Mouse (Mus musculus): Measurements from ENCODE around the gene Gm49396. TPM values are rescaled to one million over a fixed set of nuclear protein-coding genes. Genes with fewer than 3 reads are reported as not detected.

The Gm49396 gene
- 2.4 and 5.3 TPM in 2 replicates for polyA plus RNA-seq (2012)

DNA sequence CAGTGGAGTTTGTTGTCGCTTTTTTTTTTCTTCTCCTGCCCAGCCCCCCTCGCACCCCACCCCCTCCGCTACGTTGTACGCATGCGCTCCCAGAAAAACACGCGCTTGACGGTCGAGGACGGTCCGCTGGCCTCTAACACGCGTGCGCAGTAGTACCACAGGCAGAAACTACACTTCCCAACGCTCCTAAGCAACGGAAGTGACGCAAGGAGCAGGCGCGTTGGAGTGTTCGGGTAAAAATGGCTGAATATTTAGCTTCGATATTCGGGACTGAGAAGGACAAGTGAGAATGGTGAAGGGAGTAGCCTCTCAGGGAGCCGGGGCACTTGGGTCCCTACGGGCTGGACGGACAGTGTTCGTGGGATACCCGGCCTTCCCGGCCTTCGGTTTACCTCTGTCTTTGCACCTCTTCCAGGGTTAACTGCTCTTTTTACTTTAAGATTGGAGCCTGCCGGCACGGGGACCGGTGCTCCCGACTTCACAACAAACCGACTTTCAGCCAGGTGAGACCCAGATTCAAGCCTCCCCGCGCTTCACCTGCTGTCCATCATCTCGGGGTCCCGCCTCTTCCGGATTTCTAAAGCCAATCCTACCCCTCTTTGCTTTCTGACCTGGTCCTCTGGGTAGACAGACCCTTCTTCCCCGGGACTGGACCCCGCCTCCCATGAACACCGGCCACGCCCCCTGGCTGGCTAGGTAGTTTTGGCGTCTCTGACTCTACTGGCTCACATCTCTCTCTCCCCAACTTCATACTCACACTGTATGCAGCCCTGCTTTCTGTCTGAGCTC lies at the start of gene Gm49396, which contains the start of the genes U2af1l4 and Psenen:
TSS of gene Gm49396 (plus strand) at position 228 of the 789 bp plus-strand sequence.
TSS of gene U2af1l4 (plus strand) at position 185 of the 789 bp plus-strand sequence.
TSS of gene Psenen (minus strand) at position 511 of the 789 bp plus-strand sequence.
- no peak for TF ChIP-seq GATA1 (IDR thresholded peaks at IDR 0.05; ENCODE audit: low read length)

DNA sequence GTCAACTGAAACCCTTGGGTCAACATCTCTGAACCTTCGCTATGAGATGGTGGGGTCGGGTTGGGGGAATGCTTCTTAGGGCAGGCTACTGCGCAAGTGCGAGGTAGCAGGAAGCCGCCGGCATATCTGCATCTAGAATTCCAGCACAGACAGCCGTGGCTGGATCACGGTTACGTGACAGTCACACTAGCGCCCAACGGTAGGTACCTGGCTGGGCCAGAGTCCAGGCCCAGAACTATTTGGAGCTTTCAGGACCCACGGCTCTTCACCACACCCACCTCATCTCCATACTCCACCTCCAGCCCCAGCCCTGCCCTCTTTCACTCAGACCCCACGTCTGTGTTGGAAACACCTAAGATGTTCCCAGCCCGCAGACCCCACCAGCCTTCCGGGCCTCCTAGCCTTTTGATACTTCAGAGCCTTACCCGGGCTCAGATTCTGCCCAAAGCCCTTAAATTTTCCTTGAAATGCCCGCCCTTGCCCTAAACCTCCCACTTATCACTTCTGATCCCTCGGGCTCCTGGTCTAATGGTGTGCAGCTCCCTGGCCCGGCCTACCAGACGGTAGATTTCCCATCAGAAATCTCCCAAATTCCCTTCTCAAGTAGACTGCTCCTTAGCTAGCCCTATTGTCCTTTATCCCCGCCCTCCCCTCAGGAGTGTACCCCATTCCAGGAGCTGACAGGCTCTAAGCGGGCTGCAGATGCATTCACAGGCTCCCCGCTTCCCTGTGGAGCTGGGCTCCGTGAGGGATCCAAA lies 48.0 kb upstream of the Gm49396 start:
- TF ChIP-seq GATA1 (IDR thresholded peaks at IDR 0.05; ENCODE audit: low read length) = no peak

DNA sequence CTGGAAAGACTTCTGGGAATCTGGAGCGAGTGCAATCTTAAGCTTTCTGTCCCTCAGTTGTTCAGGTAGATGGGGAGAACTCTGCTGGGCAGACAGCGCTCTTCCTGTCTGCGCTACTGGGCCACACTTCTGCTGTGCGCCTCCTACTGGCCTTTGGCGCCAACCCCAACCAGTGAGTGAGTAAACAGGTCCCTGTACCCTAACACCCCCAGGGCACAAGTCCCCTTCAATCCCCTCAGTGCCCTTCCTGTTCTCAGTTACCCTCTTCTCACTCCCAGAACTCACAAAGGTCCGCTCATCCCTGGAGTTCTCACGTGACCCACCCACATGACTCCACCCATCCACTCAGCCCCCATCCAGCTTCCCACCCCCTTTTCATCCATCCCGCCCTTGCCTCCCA lies 44.8 kb upstream of the Gm49396 start:
- TF ChIP-seq GATA1 (IDR thresholded peaks at IDR 0.05; ENCODE audit: low read length) = no peak

DNA sequence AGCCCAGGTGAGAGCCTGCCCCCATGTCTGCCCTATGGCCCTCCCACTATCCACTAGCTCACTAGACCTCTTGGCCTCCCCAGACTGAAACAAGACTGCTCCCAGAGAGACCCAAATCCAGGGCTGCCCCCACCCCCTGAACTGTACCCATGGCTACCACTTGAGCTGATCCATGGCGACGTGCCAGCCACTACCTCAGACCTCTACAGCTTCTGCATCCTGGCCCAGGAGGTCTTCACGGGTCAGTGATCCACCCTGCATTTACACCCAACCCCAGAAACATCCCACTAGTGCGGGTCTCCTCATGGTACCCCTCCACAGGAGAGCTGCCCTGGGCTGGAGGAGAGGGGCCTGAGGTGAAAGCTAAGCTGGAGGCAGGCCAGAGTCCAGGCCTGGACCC lies 42.7 kb upstream of the Gm49396 start:
- no peak for TF ChIP-seq GATA1 (IDR thresholded peaks at IDR 0.05; ENCODE audit: low read length)

DNA sequence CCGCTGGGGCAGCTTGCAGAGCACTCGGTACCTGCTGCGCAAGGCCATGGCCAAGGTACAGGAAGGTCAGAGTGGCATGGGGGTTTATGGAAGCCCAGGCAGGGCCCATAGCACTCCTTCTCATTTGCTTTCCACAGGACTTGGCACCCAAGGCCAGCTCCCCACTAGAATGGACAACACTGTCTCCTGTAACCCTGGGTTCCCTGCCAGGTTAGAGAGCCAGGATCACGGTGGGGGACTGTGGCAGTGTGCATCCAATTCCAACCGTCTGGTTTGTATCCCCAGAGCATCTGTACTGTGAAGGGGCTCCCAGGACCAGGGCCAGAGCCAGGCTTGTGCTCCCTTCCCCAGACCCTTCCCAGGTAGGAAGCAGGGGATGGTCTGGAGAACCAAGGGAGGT lies 42.3 kb upstream of the Gm49396 start:
- TF ChIP-seq GATA1 (IDR thresholded peaks at IDR 0.05; ENCODE audit: low read length) = no peak

DNA sequence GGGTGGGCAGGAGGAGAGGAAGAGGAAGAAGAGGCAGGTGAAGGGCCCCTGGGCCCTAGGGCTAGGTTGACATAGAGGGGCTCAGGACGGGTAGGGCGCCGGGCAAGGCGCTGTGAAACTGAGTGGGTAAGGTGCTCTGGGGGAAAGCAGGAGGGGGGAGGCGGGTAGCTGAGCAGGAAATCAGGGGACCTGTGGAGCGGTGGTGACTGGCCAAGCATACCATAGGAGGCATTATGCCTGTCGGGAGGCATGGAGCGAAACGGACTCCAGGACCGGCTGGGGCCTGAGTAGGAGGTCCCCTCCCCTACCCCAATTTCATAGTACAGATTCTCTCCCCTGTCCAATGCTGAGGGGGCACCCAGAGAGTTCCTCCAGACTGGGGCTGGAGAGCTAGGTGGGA lies 40.3 kb upstream of the Gm49396 start:
- TF ChIP-seq GATA1 (IDR thresholded peaks at IDR 0.05; ENCODE audit: low read length) = no peak

DNA sequence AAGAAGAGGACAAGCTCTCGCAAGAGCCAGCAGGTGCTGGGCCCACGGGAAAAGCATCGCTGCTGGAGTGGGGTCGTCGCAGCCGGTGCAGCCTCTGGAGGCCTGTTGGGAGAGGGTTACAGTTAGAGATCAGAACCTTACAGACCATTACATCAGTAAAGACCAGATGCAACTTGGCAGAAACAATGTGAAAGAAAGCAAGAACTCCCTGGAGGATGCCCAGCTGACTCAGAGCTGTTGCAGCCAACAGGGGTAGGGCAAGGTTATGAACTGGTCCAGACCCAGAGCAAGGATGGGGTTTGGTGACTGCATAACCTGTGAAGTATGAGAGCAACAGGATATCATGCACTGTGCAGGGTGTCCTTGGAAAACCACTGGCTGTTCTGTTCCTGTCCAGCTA lies 38.7 kb upstream of the Gm49396 start:
- TF ChIP-seq GATA1 (IDR thresholded peaks at IDR 0.05; ENCODE audit: low read length) = no peak

DNA sequence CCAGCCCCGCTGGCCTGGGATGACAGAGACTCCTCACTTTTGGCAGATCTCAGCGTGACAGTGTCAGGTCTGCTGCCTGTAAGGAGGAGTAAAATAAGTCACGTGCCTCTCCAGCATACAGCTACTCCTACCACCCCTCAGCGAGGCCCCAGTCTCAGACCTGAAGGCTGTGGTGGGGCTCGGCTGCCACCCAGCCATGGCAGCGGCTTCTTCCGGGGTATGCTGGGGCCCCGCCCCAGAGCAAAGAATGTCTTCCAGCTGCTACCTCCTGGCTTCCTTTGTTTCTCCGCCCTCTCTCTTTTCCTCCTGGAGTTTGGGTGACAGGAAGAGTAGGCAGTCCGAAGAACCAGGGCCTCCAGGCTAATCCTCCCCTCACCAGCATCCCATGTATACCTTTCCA lies 37.2 kb upstream of the Gm49396 start:
- no peak for TF ChIP-seq GATA1 (IDR thresholded peaks at IDR 0.05; ENCODE audit: low read length)

DNA sequence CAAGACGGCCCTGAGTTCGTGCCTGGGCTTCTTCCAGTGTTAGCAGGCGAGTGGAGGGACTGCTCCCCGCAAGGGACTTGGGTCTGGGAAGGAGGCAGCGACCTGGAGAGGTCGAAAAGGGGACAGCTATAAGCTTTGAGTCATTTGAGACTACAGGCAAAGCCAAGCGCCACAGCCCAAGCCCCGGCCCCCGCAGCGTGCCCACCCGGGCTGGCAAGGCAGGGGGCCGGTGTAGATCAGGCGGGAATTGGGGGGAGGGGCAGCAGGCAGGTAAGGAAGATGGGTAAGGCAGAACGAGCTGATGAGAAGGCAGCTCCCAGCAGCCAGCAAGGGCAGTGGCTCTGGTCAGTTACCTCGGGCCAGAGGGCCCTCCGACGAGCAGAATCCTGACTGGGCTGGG lies 36.7 kb upstream of the Gm49396 start:
- no peak for TF ChIP-seq GATA1 (IDR thresholded peaks at IDR 0.05; ENCODE audit: low read length)

DNA sequence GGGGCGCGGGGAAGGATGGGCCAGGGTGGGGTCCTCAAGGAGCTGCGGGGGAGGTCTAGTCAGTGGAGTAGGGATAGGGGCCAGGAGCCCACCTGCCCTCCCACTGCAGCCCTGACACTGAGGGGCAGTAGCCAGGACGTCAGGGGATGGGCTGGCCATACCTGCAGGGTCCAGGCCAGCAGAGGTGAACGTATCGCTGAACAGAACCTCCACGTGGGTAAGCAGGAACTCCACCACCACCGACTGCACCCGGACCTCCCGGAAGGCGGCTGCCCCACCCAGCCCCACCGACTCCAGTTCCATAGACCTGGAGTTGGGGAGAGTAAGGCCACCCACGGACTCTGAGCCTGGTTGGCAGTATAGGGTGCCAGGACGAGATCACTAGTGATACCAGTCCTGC lies 36.2 kb upstream of the Gm49396 start:
- no peak for TF ChIP-seq GATA1 (IDR thresholded peaks at IDR 0.05; ENCODE audit: low read length)

DNA sequence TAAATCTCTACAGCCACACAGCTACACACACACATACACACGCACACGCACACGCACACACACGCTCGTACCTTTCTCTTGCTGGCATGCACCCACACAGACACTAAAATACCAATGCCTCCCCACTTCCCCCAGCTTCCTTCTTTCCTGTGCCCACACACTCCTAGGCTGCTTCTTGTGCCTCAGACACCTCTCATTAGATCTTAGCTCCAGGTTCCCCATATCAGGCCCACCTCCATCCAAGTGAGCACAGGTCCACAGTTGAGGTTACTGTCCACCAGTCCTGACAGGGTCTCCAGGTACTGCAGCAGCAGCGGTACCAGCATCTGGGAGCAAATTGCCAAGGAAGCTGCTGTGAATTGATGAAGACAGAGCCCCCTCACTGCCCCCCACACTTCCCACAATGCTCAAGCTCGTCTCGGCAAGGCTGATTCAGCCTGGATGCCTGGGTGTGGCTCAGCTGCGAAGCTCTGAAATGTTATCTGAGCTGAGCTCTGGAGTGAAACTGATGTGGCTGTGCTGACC lies 31.8 kb upstream of the Gm49396 start:
- TF ChIP-seq GATA1 (IDR thresholded peaks at IDR 0.05; ENCODE audit: low read length) = no peak

DNA sequence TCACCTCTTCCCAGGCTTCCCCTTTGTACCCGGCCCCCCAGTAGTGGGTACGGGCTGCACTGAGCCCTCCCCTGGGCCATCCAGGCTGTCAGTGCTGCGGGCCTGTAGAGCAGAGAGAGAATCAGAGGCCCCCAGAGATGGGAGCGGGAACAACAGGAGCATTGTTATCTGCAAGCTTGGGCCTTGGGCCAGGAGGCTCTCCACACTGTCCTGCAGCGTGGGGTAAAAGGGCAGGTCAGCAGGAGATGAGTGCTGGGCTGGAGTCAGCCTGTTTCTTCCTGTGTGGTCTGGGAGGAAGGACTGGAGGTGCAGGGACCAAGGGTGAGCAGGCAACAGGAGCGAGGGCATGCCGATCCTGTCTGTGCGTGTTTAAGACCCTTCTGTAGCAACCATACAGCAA lies 30.2 kb upstream of the Gm49396 start:
- TF ChIP-seq GATA1 (IDR thresholded peaks at IDR 0.05; ENCODE audit: low read length) = no peak

DNA sequence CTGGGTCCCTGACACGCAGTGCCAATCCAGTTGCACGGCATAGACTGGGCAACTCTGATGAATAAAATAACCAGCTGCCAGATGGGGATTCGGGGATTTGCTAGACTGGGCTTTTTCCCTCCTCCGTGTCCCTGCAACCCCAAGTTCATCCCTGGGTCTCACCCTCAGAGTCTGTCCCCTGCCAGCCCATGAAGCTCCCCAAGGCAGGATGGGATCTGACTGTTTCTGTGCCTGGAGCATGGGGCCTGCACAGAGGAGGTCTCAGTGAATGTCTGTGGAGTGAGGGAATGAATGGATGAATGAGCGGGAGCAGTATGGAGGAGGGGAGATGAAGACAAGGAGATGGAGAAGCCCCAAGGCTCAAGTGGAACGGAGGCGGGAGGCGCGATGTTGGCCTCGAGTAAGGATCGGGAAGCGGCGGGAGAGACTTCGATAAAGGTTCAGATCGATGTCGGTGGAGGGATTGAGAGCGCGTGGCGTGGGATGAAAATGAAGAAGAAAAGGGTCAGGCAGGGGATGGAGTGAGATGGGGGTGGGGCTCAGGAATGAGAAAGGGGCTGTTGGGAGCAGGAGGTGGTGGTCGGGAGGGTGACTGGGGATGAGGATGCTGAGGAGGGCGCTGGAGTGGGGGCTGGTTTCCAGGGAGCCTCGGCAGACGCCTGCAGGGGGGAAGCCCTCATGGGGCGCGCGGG lies 29.1 kb upstream of the Gm49396 start:
- no peak for TF ChIP-seq GATA1 (IDR thresholded peaks at IDR 0.05; ENCODE audit: low read length)

DNA sequence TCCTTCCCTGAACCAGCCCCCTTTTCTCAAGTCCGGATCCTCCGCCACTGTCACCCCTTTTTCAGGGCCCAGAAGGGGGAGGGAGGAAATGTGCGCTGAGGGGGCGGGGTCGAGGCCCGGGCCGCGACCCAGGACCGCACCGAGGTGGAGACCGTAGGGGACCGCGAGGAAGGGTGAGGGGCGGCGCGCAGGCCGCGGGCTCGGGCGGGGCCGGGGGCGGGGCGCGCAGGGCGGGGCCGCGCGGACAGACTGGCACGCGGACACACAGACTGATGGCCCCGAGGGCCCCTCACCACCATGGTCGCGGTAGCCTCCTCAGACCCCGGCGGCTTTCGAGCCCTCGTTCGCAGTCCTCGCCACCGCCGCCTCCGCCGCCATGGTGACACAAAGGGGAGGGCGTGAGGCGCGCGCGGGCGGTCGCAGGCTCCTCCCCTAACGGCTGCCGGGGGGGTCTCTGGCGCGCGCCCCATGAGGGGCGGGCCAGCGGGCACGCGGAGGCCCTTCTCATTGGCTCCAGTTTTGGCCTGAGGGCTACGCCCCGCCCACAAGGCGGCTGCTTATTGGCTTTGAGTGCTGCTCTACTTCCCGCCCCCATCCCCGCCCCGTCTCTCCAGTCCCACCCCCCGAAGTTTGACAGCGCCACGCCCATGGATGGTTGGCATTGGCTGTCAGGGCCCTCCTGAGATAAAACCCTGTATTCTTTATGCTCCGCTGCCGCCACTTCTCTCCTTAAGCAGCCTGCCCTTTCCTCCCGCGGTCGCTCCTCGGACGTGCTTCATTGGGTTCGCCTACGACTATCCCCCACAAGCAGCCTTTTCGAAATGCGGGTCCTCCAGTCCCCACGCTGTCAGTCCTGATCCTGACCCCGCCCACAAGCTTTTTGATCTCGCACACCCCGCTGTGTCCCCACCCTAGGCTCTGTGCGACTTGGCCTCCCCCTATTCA lies 28.2 kb upstream of the Gm49396 start, which contains the start of gene Arhgap33:
TSS of gene Arhgap33 (minus strand) at position 428 of the 945 bp plus-strand sequence.
- no peak for TF ChIP-seq GATA1 (IDR thresholded peaks at IDR 0.05; ENCODE audit: low read length)

DNA sequence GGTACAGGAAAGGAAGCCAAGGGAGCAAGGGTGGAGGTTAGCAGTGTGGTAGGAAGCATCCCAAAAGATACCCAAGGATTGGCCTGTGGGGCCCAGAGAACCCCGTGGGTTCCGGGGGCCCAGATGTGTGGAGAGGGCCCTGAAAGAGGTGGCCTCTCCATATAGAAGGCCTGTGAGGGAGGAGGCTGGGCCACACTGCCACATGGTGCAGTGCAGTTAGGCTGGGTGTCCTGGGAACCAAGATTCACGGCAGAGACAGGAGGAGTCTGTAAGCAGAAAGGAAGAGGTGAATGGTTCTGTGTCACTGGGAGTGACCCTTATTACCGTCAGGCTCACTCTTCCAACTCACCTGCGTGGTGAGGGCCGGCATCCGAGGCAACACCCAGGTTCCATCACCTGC lies 22.6 kb upstream of the Gm49396 start:
- TF ChIP-seq GATA1 (IDR thresholded peaks at IDR 0.05; ENCODE audit: low read length) = no peak

All from G1E-ER4 (cell line).